Mouse (Mus musculus): ENCODE measurements around the gene Olfr718-ps1. TPM values are rescaled to one million over a fixed set of nuclear protein-coding genes. Genes with fewer than 3 reads are reported as not detected.
"Not testable (repeated sequence)": the region's sequence is repeated elsewhere in the genome, so short reads cannot be mapped to it uniquely, and the experiment has no call there.

Gene Olfr718-ps1
- polyA plus RNA-seq (2016; fragmentation: Nextera tagmentation; extraction: Ambion mirVana) = 0.05 TPM in 1 of 2 replicates, not detected in the other

DNA sequence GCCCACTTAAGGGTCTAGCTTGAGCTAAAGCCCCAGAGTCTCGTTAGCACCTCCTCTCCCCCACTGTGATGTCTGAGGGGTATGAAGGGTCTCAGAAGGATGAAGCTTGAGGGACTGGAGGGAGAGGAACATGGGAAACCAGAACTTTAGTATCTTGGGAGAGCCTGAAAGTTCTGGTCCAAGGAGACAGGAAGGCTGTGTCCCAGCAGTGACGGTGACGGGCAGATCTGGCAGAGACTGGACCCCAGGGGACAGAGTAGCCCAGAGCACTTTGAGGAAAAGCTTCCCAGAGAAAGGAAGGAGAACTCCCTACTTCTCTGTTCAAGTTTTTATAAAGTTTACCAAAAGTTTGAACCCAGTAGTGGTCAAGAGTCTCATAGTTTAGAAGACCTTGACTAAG, at the start of gene Olfr718-ps1:
Gene Olfr718-ps1, minus strand, starts transcription at position 101 of the 400 bp plus-strand sequence.
- Histone ChIP-seq H3K4me2 (no peak within 1 kb of the TSS), H3K27me3 (no peaks in the 10 kb centered on the region; the same call in 1 of the 2 replicates), H3K9me3 (peaks cover 8% of the 10 kb centered on the region; the same call in 1 of the 2 replicates), H3K27ac (no peak within 1 kb of the TSS), H3K4me1 (no peaks in the 10 kb centered on the region), H3K36me3 (replicated peaks) (no peaks in the 10 kb centered on the region), H3K9ac (no peak within 1 kb of the TSS), H3K4me3 (replicated peaks) (no peak within 1 kb of the TSS)
- no peak for ATAC-seq (ENCODE audit: low FRiP score)
- WGBS = 81% methylated on average over 3 of the region's 3 CpGs

DNA sequence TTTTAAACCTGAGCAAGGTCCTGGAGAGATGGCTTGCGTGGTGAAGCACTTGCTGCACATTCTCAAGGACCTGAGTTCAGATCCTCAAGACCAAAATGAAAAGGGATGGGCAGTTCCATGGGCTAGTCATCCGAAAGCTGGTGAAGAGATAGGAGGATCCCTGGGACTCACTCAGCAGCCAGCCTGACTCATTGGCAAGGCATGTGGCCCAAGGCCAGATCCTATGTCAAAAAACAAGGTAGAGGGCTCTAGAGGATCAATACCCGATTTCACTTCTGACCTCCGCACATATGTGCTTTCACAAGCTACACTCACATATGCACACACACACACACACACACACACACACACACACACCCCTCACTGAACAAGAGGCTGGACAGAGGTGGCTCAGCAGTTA, 49.1 kb upstream of the Olfr718-ps1 start:
- no peaks in the 10 kb centered on the region for H3K27me3 ChIP-seq

DNA sequence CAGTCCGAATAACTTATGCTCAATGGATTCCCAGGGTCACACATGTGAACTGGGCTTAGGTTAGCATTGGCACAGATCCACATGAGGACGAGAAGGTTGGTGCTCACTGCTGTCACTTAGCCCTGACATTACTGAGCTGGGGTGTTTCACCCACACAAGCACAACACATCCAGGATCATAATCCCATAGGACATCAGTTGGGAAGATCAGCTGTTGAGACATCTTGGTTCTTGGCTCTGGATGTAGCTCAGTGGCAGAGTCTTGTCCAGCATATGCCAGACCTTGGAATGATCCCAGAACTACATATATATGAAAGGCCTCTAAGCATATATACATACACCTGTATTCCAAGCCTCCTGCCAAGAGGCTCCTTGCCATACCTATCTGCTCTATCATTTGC, 47.8 kb upstream of the Olfr718-ps1 start:
- no peak overlapping the region for H3K4me2 ChIP-seq
- H3K36me3 ChIP-seq (replicated peaks) = no peaks in the 10 kb centered on the region
- H3K9me3 ChIP-seq = no peaks in the 10 kb centered on the region
- no peak overlapping the region for H3K4me3 ChIP-seq (replicated peaks)
- ATAC-seq (ENCODE audit: low FRiP score) = no peak
- 82% methylated on average over 2 of the region's 2 CpGs for WGBS
- no peaks in the 10 kb centered on the region for H3K4me1 ChIP-seq
- H3K27ac ChIP-seq = no peak overlapping the region
- H3K27me3 ChIP-seq = no peaks in the 10 kb centered on the region
- H3K9ac ChIP-seq = no peak overlapping the region

More for the DNA sequence above, 49.1 kb upstream of the Olfr718-ps1 start:
- no peaks in the 10 kb centered on the region for H3K4me1 ChIP-seq
- 87% methylated on average over 4 of the region's 4 CpGs for WGBS
- ATAC-seq (ENCODE audit: low FRiP score) = no peak
- H3K4me3 ChIP-seq (replicated peaks) = no peak overlapping the region
- H3K36me3 ChIP-seq (replicated peaks) = no peaks in the 10 kb centered on the region
- H3K27ac ChIP-seq = no peak overlapping the region
- no peaks in the 10 kb centered on the region for H3K9me3 ChIP-seq
- no peak overlapping the region for H3K9ac ChIP-seq
- no peak overlapping the region for H3K4me2 ChIP-seq

DNA sequence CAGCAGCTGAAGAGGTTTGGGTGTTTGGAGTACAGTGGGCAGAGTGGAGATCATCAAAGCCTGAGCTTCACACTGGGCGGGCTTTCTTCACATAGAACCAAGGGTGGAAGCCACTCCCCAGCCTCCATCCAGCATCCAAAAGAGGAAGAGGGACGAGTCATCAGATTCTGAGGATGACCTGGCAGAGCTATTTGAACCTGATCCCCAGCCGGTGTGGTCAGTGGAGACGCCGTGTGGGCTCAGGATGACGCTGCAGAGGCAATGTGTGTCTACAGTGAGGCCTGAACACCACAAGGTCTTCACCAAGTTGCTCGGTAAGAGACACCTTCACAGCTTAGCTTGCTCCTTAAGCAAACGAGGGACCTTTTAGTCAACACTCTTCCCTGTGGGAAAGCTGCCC, 47.4 kb upstream of the Olfr718-ps1 start:
- WGBS = 84% methylated on average over 7 of the region's 8 CpGs
- not testable (repeated sequence) for H3K9me3 ChIP-seq; H3K27ac ChIP-seq; H3K36me3 ChIP-seq (replicated peaks); H3K9ac ChIP-seq; H3K4me3 ChIP-seq (replicated peaks); H3K27me3 ChIP-seq; ATAC-seq (ENCODE audit: low FRiP score); H3K4me2 ChIP-seq; H3K4me1 ChIP-seq

DNA sequence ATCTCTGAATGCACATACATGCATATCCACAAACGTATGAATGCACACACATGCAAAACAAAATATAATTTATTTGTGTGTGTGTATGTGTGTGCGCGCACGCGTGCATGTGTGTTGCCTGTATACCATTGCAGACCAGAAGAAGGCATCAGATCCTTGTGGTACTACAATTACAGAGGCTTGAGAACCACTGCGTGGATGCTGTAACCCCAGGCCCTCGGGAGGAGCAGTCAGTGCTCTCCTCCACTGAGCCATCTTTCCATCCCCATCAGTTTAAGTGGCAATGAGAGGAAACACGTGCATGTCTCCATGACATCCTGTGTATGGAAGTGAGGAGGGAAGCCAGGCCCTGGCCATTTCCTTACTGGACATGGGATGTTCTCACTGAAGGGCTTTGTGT, 45.4 kb upstream of the Olfr718-ps1 start:
- ATAC-seq (ENCODE audit: low FRiP score) = no peak

DNA sequence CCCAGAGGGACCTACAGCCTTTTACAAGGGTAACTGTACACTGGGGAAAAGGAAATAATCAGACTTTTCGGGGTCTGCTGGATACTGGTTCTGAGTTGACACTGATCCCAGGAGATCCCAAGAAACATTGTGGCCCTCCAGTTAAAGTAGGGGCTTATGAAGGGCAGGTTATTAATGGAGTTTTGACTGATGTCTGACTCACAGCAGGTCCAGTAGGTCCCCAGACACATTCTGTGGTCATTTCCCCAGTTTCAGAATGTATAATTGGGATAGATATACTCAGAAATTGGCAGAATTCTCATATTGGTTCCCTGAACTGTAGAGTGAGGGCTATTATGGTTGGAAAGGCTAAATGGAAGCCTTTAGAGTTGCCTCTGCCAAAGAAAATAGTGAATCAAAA, 40.6 kb upstream of the Olfr718-ps1 start:
- H3K27me3 ChIP-seq; H3K36me3 ChIP-seq (replicated peaks); H3K4me1 ChIP-seq; ATAC-seq (ENCODE audit: low FRiP score); H3K4me2 ChIP-seq; H3K27ac ChIP-seq; H3K9ac ChIP-seq; H3K4me3 ChIP-seq (replicated peaks); H3K9me3 ChIP-seq: not testable (repeated sequence)
- 82% methylated on average over 1 of the region's 1 CpGs for WGBS

More for the DNA sequence above, 45.4 kb upstream of the Olfr718-ps1 start:
- Histone ChIP-seq H3K4me2 (no peak overlapping the region), H3K36me3 (replicated peaks) (no peaks in the 10 kb centered on the region), H3K27ac (no peak overlapping the region), H3K9ac (no peak overlapping the region), H3K9me3 (no peaks in the 10 kb centered on the region), H3K27me3 (no peaks in the 10 kb centered on the region), H3K4me3 (replicated peaks) (no peak overlapping the region), H3K4me1 (no peaks in the 10 kb centered on the region)
- WGBS = 92% methylated on average over 8 of the region's 8 CpGs

DNA sequence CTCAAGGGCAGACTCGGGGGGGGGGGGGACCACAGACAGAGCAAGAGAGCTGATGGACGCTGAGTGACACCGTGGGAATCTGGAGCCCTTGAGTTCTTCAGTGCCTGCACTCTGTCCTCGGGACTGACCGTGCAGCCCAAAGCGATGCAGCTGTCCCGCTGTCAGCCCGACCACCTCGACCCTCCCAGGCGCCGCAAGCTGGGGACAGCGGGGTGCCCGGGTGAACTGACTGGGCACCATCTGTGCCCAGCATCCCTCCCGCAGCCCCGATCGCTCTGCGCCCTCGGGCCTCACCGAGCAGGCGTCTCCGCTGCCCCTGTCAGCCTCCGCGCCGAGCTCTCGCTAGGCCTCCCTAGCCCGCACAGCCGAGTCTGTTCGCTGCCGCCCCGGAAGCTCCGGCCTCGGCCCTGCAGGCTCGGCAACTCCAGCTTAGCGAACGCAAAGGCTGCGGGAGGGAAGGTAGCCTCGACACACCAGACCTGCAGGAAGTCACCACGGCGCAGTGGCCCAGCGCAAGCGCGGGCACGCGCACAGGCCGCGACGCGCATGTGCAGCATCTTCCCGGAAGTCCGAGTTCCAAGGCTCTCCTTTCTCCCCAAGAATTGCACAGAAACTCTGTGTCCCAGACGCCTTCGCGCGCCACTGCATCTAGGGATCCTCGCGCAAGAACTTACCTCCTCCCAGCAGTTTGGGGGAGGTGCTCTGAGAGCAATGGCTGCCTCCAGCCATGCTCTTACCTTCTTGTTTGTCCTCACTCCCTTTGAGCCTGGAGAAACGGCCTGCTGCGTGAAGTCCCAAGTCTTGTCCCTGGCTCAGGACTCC, 33.1 kb upstream of the Olfr718-ps1 start, which contains the start of the genes Rbak and Spdye4b:
Gene Rbak, minus strand, starts transcription at position 521 of the 822 bp plus-strand sequence.
Gene Spdye4b, plus strand, starts transcription at position 763 of the 822 bp plus-strand sequence.
- H3K27ac ChIP-seq = peak within 1 kb of the TSS; percentile 87
- WGBS = under 1% methylated on average over 58 of the region's 58 CpGs
- peak within 1 kb of the TSS; percentile 83 for H3K4me2 ChIP-seq
- peak within 1 kb of the TSS; percentile 83 for H3K9ac ChIP-seq
- peaks cover 9% of the 10 kb centered on the region; the same call in 1 of the 2 replicates for H3K27me3 ChIP-seq
- peak; percentile 97 for ATAC-seq (ENCODE audit: low FRiP score)
- peak within 1 kb of the TSS; percentile 63 for H3K4me3 ChIP-seq (replicated peaks)
- peaks cover 30% of the 10 kb centered on the region for H3K36me3 ChIP-seq (replicated peaks)
- peaks cover 14% of the 10 kb centered on the region for H3K4me1 ChIP-seq
- H3K9me3 ChIP-seq = peaks cover 6% of the 10 kb centered on the region; the same call in 1 of the 2 replicates

DNA sequence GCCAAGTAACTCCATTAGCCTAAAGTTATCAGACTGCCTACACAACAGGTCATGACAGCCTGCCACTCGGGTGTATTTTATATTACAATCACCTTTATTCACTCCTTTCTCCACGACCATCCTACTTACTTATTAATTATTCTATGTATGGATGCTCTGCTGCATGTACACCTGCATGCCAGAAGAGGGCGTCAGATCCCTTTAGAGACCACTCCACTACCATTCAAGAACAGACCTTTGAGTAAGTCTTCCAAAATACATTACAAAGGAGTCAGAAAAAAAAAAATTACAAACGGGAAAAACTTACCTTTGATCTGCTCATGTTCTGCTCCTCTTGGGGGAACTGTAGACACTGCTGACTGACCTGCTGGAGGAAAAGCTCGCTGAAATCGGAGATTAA, 31.8 kb upstream of the Olfr718-ps1 start:
- no peak overlapping the region for H3K4me3 ChIP-seq (replicated peaks)
- no peak overlapping the region for H3K27ac ChIP-seq
- H3K9ac ChIP-seq = peak overlapping the region; percentile 83; the same call in 1 of the 2 replicates
- peaks cover 6% of the 10 kb centered on the region; the same call in 1 of the 2 replicates for H3K9me3 ChIP-seq
- WGBS = 41% methylated on average over 6 of the region's 6 CpGs
- H3K27me3 ChIP-seq = no peaks in the 10 kb centered on the region
- peak overlapping the region; percentile 83 for H3K4me2 ChIP-seq
- ATAC-seq (ENCODE audit: low FRiP score) = no peak
- peaks cover 14% of the 10 kb centered on the region for H3K4me1 ChIP-seq
- peaks cover 43% of the 10 kb centered on the region for H3K36me3 ChIP-seq (replicated peaks)

DNA sequence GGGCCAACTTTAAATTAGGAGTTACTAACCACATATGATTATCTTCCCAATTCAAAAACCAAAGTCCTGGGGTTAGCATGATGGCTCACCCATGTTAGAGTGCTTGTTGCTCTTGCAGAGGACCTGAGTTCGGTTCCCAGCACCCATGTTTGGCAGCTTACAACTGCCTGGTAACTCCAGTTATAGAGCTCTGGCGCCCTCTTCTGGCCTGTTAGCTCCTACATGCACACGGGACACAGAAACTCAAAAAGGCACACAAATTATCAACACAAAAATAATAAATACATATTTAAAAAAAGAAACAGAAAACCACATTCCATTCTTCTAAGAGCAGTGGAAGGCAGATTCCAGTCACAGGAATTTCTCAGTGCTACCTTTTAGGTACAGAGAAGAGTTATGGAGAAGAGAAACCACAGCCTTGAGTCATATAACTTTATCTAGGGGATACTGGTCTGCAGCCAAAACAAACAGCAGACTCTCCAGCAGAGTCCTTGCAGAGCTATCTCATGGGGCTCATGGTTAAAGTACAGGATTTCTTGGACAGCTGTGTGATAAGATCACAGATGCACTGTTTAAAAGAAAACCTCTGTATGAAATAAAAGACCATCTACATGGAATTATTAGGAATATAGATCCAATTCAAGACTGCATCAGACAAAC, 30.3 kb upstream of the Olfr718-ps1 start:
- Histone ChIP-seq H3K4me1 (peaks cover 14% of the 10 kb centered on the region), H3K27ac (no peak overlapping the region), H3K9ac (no peak overlapping the region), H3K9me3 (peaks cover 6% of the 10 kb centered on the region; the same call in 1 of the 2 replicates), H3K4me3 (replicated peaks) (no peak overlapping the region), H3K36me3 (replicated peaks) (peaks cover 58% of the 10 kb centered on the region), H3K27me3 (no peaks in the 10 kb centered on the region), H3K4me2 (no peak overlapping the region)
- ATAC-seq (ENCODE audit: low FRiP score) = no peak
- 91% methylated on average over 3 of the region's 3 CpGs for WGBS

DNA sequence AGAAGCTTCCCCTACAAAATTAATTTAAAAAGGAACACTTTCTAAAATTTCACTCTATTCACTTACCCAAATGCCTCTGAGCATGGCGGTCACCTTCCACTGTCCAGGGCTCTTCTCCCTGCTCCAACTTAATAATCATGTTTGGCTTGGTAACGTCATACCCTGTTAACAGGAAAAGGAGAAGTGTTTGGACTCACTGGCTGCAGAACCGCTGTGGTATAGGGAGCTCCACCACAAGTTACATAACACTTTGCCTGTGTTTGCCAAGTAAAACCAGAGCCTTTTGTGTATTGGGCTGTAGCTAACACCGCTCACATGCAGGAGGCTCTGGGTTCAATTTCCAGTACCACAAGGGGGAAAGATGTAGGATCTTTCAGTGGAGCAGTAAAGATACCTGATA, 28.6 kb upstream of the Olfr718-ps1 start:
- Histone ChIP-seq H3K4me1 (peaks cover 14% of the 10 kb centered on the region), H3K4me2 (no peak overlapping the region), H3K9me3 (peaks cover 6% of the 10 kb centered on the region; the same call in 1 of the 2 replicates), H3K4me3 (replicated peaks) (no peak overlapping the region), H3K36me3 (replicated peaks) (peaks cover 75% of the 10 kb centered on the region), H3K9ac (no peak overlapping the region), H3K27ac (no peak overlapping the region), H3K27me3 (no peaks in the 10 kb centered on the region)
- 96% methylated on average over 4 of the region's 4 CpGs for WGBS
- no peak for ATAC-seq (ENCODE audit: low FRiP score)

DNA sequence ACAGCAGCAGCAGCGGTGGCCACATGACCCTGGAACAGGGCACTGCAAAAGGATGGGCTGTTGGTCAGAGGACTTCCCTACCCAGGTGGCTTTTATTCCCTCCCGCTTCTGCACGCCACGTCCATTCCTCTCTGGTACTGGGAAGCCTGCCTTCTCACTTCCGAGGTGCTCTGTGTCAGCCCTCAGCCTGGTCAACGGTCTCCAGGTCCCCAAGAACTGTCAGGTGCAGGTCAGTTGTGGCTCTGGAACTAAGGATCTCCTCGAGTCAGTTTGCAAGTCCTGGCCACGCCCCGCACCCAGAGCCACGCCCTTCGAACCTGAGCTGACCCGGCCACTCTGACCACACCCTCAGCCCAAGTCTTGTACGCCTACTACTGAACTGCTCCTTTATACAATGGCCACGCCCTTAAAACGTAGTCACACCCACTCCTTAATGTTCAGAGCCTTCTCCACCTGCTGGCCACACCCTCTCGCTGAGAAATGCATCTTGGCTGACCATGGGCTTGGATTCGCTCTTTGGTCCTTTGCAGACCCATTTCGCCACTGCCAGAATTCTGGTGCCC, 18.2 kb upstream of the Olfr718-ps1 start:
- no peak overlapping the region for H3K4me3 ChIP-seq (replicated peaks)
- WGBS = 12% methylated on average over 18 of the region's 18 CpGs

DNA sequence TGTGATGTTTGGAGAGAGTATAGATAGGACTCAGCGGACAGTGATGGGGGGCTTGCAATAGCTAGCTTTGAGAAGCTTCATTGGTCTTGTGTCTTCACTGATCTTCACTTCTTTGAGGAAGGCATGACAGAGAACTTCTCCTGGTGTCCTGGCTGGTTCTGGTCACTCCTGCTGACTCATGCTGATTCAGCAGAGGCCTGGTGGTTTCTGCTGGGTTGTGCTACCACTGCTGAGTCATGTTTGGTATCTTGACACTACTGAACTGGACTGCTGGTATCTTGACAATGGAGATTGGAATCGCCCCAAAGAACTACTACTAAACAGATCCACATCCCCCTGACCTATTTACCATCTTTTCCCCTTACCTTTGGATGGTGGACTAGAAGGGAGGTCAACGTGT, 8.2 kb upstream of the Olfr718-ps1 start:
- H3K4me2 ChIP-seq = no peak overlapping the region
- no peak overlapping the region for H3K4me3 ChIP-seq (replicated peaks)
- H3K36me3 ChIP-seq (replicated peaks) = no peaks in the 10 kb centered on the region
- H3K27ac ChIP-seq = no peak overlapping the region
- peaks cover 3% of the 10 kb centered on the region; the same call in 1 of the 2 replicates for H3K9me3 ChIP-seq
- peaks cover 47% of the 10 kb centered on the region for H3K27me3 ChIP-seq
- H3K4me1 ChIP-seq = no peaks in the 10 kb centered on the region; the same call in 1 of the 2 replicates
- no peak overlapping the region for H3K9ac ChIP-seq
- ATAC-seq (ENCODE audit: low FRiP score) = no peak
- 93% methylated on average over 3 of the region's 3 CpGs for WGBS

More for the DNA sequence above, 18.2 kb upstream of the Olfr718-ps1 start:
- Histone ChIP-seq H3K9ac (no peak overlapping the region), H3K4me1 (no peaks in the 10 kb centered on the region), H3K9me3 (no peaks in the 10 kb centered on the region), H3K27me3 (0 out of 2 replicates have a peak, but pooled peaks cover 7% of the 10 kb centered on the region), H3K4me2 (no peak overlapping the region), H3K27ac (no peak overlapping the region), H3K36me3 (replicated peaks) (no peaks in the 10 kb centered on the region)
- no peak for ATAC-seq (ENCODE audit: low FRiP score)
